Mouse (Mus musculus): ENCODE data around the gene Prf1. TPM values are rescaled to one million over a fixed set of nuclear protein-coding genes. Genes with fewer than 3 reads are reported as not detected.
A peak's percentile ranks its signal among the peaks of the same experiment; 100 is the strongest.

Prf1 gene
- polyA plus RNA-seq (2016; fragmentation: Nextera tagmentation; extraction: Ambion mirVana): not detected in 2 replicates

GRCm38 (mm10) chr10:61297477-61297876 is at the start of gene Prf1:
TSS of gene Prf1 (plus strand) at chr10:61297833.
- H3K9ac ChIP-seq (replicated peaks): no peak within 1 kb of the TSS
- H3K36me3 ChIP-seq: no peaks in the 10 kb centered on the region
- no peak within 1 kb of the TSS for H3K4me3 ChIP-seq
- 90% methylated on average over 7 of the region's 7 CpGs for WGBS
- no peaks in the 10 kb centered on the region for H3K9me3 ChIP-seq
- no peaks in the 10 kb centered on the region for H3K4me1 ChIP-seq
- no peak within 1 kb of the TSS for H3K4me2 ChIP-seq (replicated peaks)
- no peak within 1 kb of the TSS for H3K27ac ChIP-seq (replicated peaks)
- no peaks in the 10 kb centered on the region for H3K27me3 ChIP-seq
- ATAC-seq (ENCODE audit: low FRiP score, low read depth): no peak

- no peak overlapping the region for H3K4me3 ChIP-seq
- no peaks in the 10 kb centered on the region for H3K9me3 ChIP-seq
- no peak overlapping the region for H3K27ac ChIP-seq (replicated peaks)
- no peak overlapping the region for H3K9ac ChIP-seq (replicated peaks)
- H3K27me3 ChIP-seq: no peaks in the 10 kb centered on the region; the same call in 1 of the 2 replicates
- 86% methylated on average over 13 of the region's 13 CpGs for WGBS
- no peak overlapping the region for H3K4me2 ChIP-seq (replicated peaks)
- peaks cover 4% of the 10 kb centered on the region for H3K4me1 ChIP-seq
- ATAC-seq (ENCODE audit: low FRiP score, low read depth): no peak
- H3K36me3 ChIP-seq: no peaks in the 10 kb centered on the region
Observed at GRCm38 (mm10) chr10:61248596-61249114, 49.0 kb upstream of the Prf1 start.

GRCm38 (mm10) chr10:61249951-61250350 is 47.7 kb upstream of the Prf1 start:
- Histone ChIP-seq H3K4me2 (replicated peaks) (no peak overlapping the region), H3K27ac (replicated peaks) (no peak overlapping the region), H3K9me3 (no peaks in the 10 kb centered on the region), H3K4me3 (no peak overlapping the region), H3K4me1 (peaks cover 4% of the 10 kb centered on the region), H3K36me3 (no peaks in the 10 kb centered on the region), H3K9ac (replicated peaks) (no peak overlapping the region; the same call in 1 of the 2 replicates), H3K27me3 (no peaks in the 10 kb centered on the region; the same call in 1 of the 2 replicates)
- 18% methylated on average over 2 of the region's 2 CpGs for WGBS
- ATAC-seq (ENCODE audit: low FRiP score, low read depth): no peak

- Histone ChIP-seq H3K9ac (replicated peaks) (no peak overlapping the region), H3K4me2 (replicated peaks) (no peak overlapping the region), H3K9me3 (no peaks in the 10 kb centered on the region), H3K27ac (replicated peaks) (no peak overlapping the region), H3K4me3 (no peak overlapping the region), H3K36me3 (no peaks in the 10 kb centered on the region), H3K4me1 (peaks cover 4% of the 10 kb centered on the region), H3K27me3 (no peaks in the 10 kb centered on the region)
- 92% methylated on average over 6 of the region's 6 CpGs for WGBS
- ATAC-seq (ENCODE audit: low FRiP score, low read depth): no peak
Observed at GRCm38 (mm10) chr10:61254761-61255160, 42.9 kb upstream of the Prf1 start.

- no peaks in the 10 kb centered on the region for H3K9me3 ChIP-seq
- H3K4me3 ChIP-seq: no peak overlapping the region
Observed at GRCm38 (mm10) chr10:61255190-61255589, 42.4 kb upstream of the Prf1 start.

GRCm38 (mm10) chr10:61256665-61257064 is 41.0 kb upstream of the Prf1 start:
- no peak for ATAC-seq (ENCODE audit: low FRiP score, low read depth)
- Histone ChIP-seq H3K36me3 (no peaks in the 10 kb centered on the region), H3K27me3 (no peaks in the 10 kb centered on the region), H3K27ac (replicated peaks) (no peak overlapping the region), H3K4me3 (no peak overlapping the region), H3K9ac (replicated peaks) (no peak overlapping the region), H3K4me1 (no peaks in the 10 kb centered on the region), H3K9me3 (no peaks in the 10 kb centered on the region), H3K4me2 (replicated peaks) (no peak overlapping the region)
- WGBS: 92% methylated on average over 9 of the region's 9 CpGs

More at GRCm38 (mm10) chr10:61255190-61255589, 42.4 kb upstream of the Prf1 start:
- no peak overlapping the region for H3K4me2 ChIP-seq (replicated peaks)
- H3K36me3 ChIP-seq: no peaks in the 10 kb centered on the region
- no peaks in the 10 kb centered on the region for H3K27me3 ChIP-seq
- WGBS: 90% methylated on average over 8 of the region's 8 CpGs
- ATAC-seq (ENCODE audit: low FRiP score, low read depth): no peak
- no peak overlapping the region for H3K9ac ChIP-seq (replicated peaks)
- H3K27ac ChIP-seq (replicated peaks): no peak overlapping the region
- no peaks in the 10 kb centered on the region for H3K4me1 ChIP-seq

GRCm38 (mm10) chr10:61258131-61258530 is 39.5 kb upstream of the Prf1 start:
- Histone ChIP-seq H3K9me3 (no peaks in the 10 kb centered on the region), H3K27ac (replicated peaks) (no peak overlapping the region), H3K4me3 (no peak overlapping the region), H3K9ac (replicated peaks) (no peak overlapping the region), H3K4me1 (no peaks in the 10 kb centered on the region), H3K27me3 (no peaks in the 10 kb centered on the region), H3K4me2 (replicated peaks) (no peak overlapping the region), H3K36me3 (no peaks in the 10 kb centered on the region)
- 83% methylated on average over 1 of the region's 1 CpGs for WGBS
- ATAC-seq (ENCODE audit: low FRiP score, low read depth): no peak

- H3K36me3 ChIP-seq: no peaks in the 10 kb centered on the region
- H3K9me3 ChIP-seq: no peaks in the 10 kb centered on the region
- H3K4me2 ChIP-seq (replicated peaks): no peak overlapping the region
- no peaks in the 10 kb centered on the region for H3K27me3 ChIP-seq
- no peak overlapping the region for H3K4me3 ChIP-seq
- no peak overlapping the region for H3K27ac ChIP-seq (replicated peaks)
- WGBS: 80% methylated on average over 13 of the region's 13 CpGs
- ATAC-seq (ENCODE audit: low FRiP score, low read depth): no peak
- no peaks in the 10 kb centered on the region for H3K4me1 ChIP-seq
- H3K9ac ChIP-seq (replicated peaks): no peak overlapping the region
Observed at GRCm38 (mm10) chr10:61261229-61262156, 36.1 kb upstream of the Prf1 start.

- no peak for ATAC-seq (ENCODE audit: low FRiP score, low read depth)
- Histone ChIP-seq H3K4me1 (no peaks in the 10 kb centered on the region), H3K27ac (replicated peaks) (no peak overlapping the region), H3K4me3 (no peak overlapping the region), H3K9ac (replicated peaks) (no peak overlapping the region), H3K4me2 (replicated peaks) (no peak overlapping the region), H3K27me3 (no peaks in the 10 kb centered on the region), H3K36me3 (no peaks in the 10 kb centered on the region), H3K9me3 (no peaks in the 10 kb centered on the region)
- whole genome bisulfite sequencing: 81% methylated on average over 8 of the region's 8 CpGs
Observed at GRCm38 (mm10) chr10:61263606-61264005, 34.0 kb upstream of the Prf1 start.

- Histone ChIP-seq H3K27ac (replicated peaks) (no peak overlapping the region), H3K36me3 (no peaks in the 10 kb centered on the region), H3K4me3 (no peak overlapping the region), H3K9me3 (no peaks in the 10 kb centered on the region), H3K27me3 (peaks cover 21% of the 10 kb centered on the region), H3K4me2 (replicated peaks) (no peak overlapping the region), H3K4me1 (no peaks in the 10 kb centered on the region), H3K9ac (replicated peaks) (no peak overlapping the region)
- 82% methylated on average over 5 of the region's 5 CpGs for WGBS
- no peak for ATAC-seq (ENCODE audit: low FRiP score, low read depth)
Observed at GRCm38 (mm10) chr10:61267378-61267777, 30.3 kb upstream of the Prf1 start.

GRCm38 (mm10) chr10:61272089-61272626 is 25.5 kb upstream of the Prf1 start:
- Histone ChIP-seq H3K36me3 (no peaks in the 10 kb centered on the region), H3K27me3 (peaks cover 54% of the 10 kb centered on the region), H3K4me2 (replicated peaks) (no peak overlapping the region), H3K27ac (replicated peaks) (no peak overlapping the region), H3K4me1 (0 out of 2 replicates have a peak, but pooled peaks cover 9% of the 10 kb centered on the region), H3K4me3 (no peak overlapping the region), H3K9ac (replicated peaks) (no peak overlapping the region), H3K9me3 (no peaks in the 10 kb centered on the region)
- WGBS: 59% methylated on average over 8 of the region's 8 CpGs
- ATAC-seq (ENCODE audit: low FRiP score, low read depth): no peak

- Histone ChIP-seq H3K4me3 (peak overlapping the region; percentile 57), H3K9ac (replicated peaks) (peak overlapping the region; percentile 59), H3K27me3 (peaks cover 54% of the 10 kb centered on the region), H3K36me3 (no peaks in the 10 kb centered on the region), H3K4me1 (0 out of 2 replicates have a peak, but pooled peaks cover 9% of the 10 kb centered on the region), H3K27ac (replicated peaks) (no peak overlapping the region), H3K4me2 (replicated peaks) (peak overlapping the region; percentile 95), H3K9me3 (no peaks in the 10 kb centered on the region)
- 43% methylated on average over 5 of the region's 5 CpGs for WGBS
- ATAC-seq (ENCODE audit: low FRiP score, low read depth): no peak
Observed at GRCm38 (mm10) chr10:61272631-61273030, 25.0 kb upstream of the Prf1 start.
